Mouse (Mus musculus) erythroblast, embryonic 14.5 days (primary cell): ENCODE measurements around the gene Cwc27. TPM values are rescaled to one million over a fixed set of nuclear protein-coding genes. Genes with fewer than 3 reads are reported as not detected.

Source experiments
- H3K27me3 ChIP-seq: 2 replicates; pipeline ENCODE4 v1.6.1; 2012; ENCODE audit warnings: inconsistent platforms; ENCODE audit not compliant: control insufficient read depth
- H3K36me3 ChIP-seq: 2 replicates; pipeline ENCODE4 v1.6.1; 2012; ENCODE audit warnings: mild to moderate bottlenecking, inconsistent platforms; ENCODE audit not compliant: control insufficient read depth
- H3K4me1 ChIP-seq: 2 replicates; pipeline ENCODE4 v1.6.1; 2012; ENCODE audit warnings: inconsistent platforms; ENCODE audit not compliant: control insufficient read depth
- H3K4me3 ChIP-seq: replicated peaks from 2 replicates; pipeline ENCODE3; 2012; ENCODE audit warnings: moderate library complexity, mild to moderate bottlenecking, inconsistent platforms
- H3K9me3 ChIP-seq: 2 replicates; pipeline ENCODE4 v1.6.1; 2012; ENCODE audit warnings: low read length, inconsistent platforms, mixed read lengths; ENCODE audit not compliant: control insufficient read depth
- GATA1 ChIP-seq: IDR thresholded peaks from 2 replicates; pipeline ENCODE4 v1.6.1; 2012; ENCODE audit warnings: low read length, inconsistent platforms, mixed read lengths
- TAL1 ChIP-seq: IDR thresholded peaks from 3 replicates; pipeline ENCODE4 v1.6.1; 2012; ENCODE audit warnings: low read length, inconsistent platforms, mixed read lengths
- polyA plus RNA-seq: library from polyadenylated mRNA; stranded (reverse); fragments of >175 nt; gene quantifications from 2 replicates; pipeline ENCODE4 v1.2.3, GENCODE M21; 2012

The Cwc27 gene
- polyA plus RNA-seq, 1 experiment = 0.13 TPM

- Histone ChIP-seq H3K36me3 (peaks cover 25% of the 10 kb centered on the region), H3K27me3 (no peaks in the 10 kb centered on the region)
- TF ChIP-seq GATA1 = no peak
- TF ChIP-seq TAL1 = no peak
These were observed 24.8 kb downstream of the Cwc27 start, which contains the start of gene Srek1ip1 for GRCm38 (mm10) chr13:104792184-104792583. Gene Srek1ip1, plus strand, starts transcription at chr13:104792484.

GRCm38 (mm10) chr13:104789663-104790062 is 27.3 kb downstream of the Cwc27 start:
- Histone ChIP-seq H3K27me3 (no peaks in the 10 kb centered on the region), H3K4me3 (no peak overlapping the region), H3K36me3 (peaks cover 17% of the 10 kb centered on the region), H3K9me3 (no peaks in the 10 kb centered on the region), H3K4me1 (no peaks in the 10 kb centered on the region)
- TF ChIP-seq GATA1 (no peak), TAL1 (no peak)

More at GRCm38 (mm10) chr13:104792184-104792583, 24.8 kb downstream of the Cwc27 start, which contains the start of gene Srek1ip1:
- Histone ChIP-seq H3K9me3 (no peaks in the 10 kb centered on the region), H3K4me3 (no peak within 1 kb of the TSS), H3K4me1 (no peaks in the 10 kb centered on the region)

- no peak overlapping the region for H3K4me3 ChIP-seq
- no peaks in the 10 kb centered on the region for H3K27me3 ChIP-seq
- H3K36me3 ChIP-seq = peaks cover 19% of the 10 kb centered on the region
- TF ChIP-seq GATA1 = no peak
- no peak for TF ChIP-seq TAL1
- H3K9me3 ChIP-seq = no peaks in the 10 kb centered on the region
- H3K4me1 ChIP-seq = no peaks in the 10 kb centered on the region
These were observed 29.7 kb downstream of the Cwc27 start for GRCm38 (mm10) chr13:104787260-104787659.

- Histone ChIP-seq H3K4me3 (no peak overlapping the region), H3K36me3 (peaks cover 8% of the 10 kb centered on the region), H3K4me1 (no peaks in the 10 kb centered on the region), H3K9me3 (no peaks in the 10 kb centered on the region), H3K27me3 (no peaks in the 10 kb centered on the region)
- TF ChIP-seq TAL1 (no peak), GATA1 (no peak)
These were observed 37.8 kb downstream of the Cwc27 start for GRCm38 (mm10) chr13:104779104-104779670.

- Histone ChIP-seq H3K27me3 (no peaks in the 10 kb centered on the region), H3K4me1 (no peaks in the 10 kb centered on the region), H3K36me3 (no peaks in the 10 kb centered on the region), H3K9me3 (no peaks in the 10 kb centered on the region), H3K4me3 (no peak overlapping the region)
- no peak for TF ChIP-seq TAL1
- TF ChIP-seq GATA1 = no peak
These were observed 53.7 kb downstream of the Cwc27 start for GRCm38 (mm10) chr13:104763193-104763592.

GRCm38 (mm10) chr13:104762401-104762800 is 54.5 kb downstream of the Cwc27 start:
- H3K27me3 ChIP-seq = no peaks in the 10 kb centered on the region
- no peaks in the 10 kb centered on the region for H3K9me3 ChIP-seq
- H3K36me3 ChIP-seq = no peaks in the 10 kb centered on the region
- H3K4me3 ChIP-seq = no peak overlapping the region
- no peaks in the 10 kb centered on the region for H3K4me1 ChIP-seq
- TF ChIP-seq TAL1 (no peak), GATA1 (no peak)

- no peaks in the 10 kb centered on the region for H3K9me3 ChIP-seq
- no peaks in the 10 kb centered on the region for H3K36me3 ChIP-seq
- no peaks in the 10 kb centered on the region for H3K4me1 ChIP-seq
- no peaks in the 10 kb centered on the region for H3K27me3 ChIP-seq
- TF ChIP-seq TAL1 (no peak), GATA1 (no peak)
- no peak overlapping the region for H3K4me3 ChIP-seq
These were observed 57.6 kb downstream of the Cwc27 start for GRCm38 (mm10) chr13:104759381-104759780.

GRCm38 (mm10) chr13:104747032-104747431 is 69.9 kb downstream of the Cwc27 start:
- no peaks in the 10 kb centered on the region for H3K36me3 ChIP-seq
- no peak for TF ChIP-seq GATA1
- H3K9me3 ChIP-seq = no peaks in the 10 kb centered on the region
- no peak overlapping the region for H3K4me3 ChIP-seq
- peaks cover 4% of the 10 kb centered on the region for H3K4me1 ChIP-seq
- H3K27me3 ChIP-seq = no peaks in the 10 kb centered on the region

GRCm38 (mm10) chr13:104742866-104743265 is 74.1 kb downstream of the Cwc27 start:
- TF ChIP-seq GATA1 = no peak
- TF ChIP-seq TAL1 = no peak
- peaks cover 1% of the 10 kb centered on the region; the same call in 1 of the 2 replicates for H3K4me1 ChIP-seq
- H3K4me3 ChIP-seq = no peak overlapping the region
- H3K27me3 ChIP-seq = no peaks in the 10 kb centered on the region
- no peaks in the 10 kb centered on the region for H3K9me3 ChIP-seq
- no peaks in the 10 kb centered on the region for H3K36me3 ChIP-seq
